Mouse (Mus musculus) lung, embryonic 16.5 days (tissue): Measurements from ENCODE around the gene Klf4. TPM values are rescaled to one million over a fixed set of nuclear protein-coding genes. Genes with fewer than 3 reads are reported as not detected.

ENCODE experiments used
- ATAC-seq: fragments of 200-750 bp; cut with Nextera tagmentation; 2 replicates; pipeline ENCODE4 v1.8.0; 2017; ENCODE audit warnings: low read depth, mild to moderate bottlenecking, moderate library complexity
- H3K27ac ChIP-seq: fragments of 300-500 bp; sonication (generic); 2 replicates; pipeline ENCODE4 v1.5.1; 2014; ENCODE audit warnings: mild to moderate bottlenecking, control low read depth, low read length
- H3K27me3 ChIP-seq: fragments of 300-500 bp; sonication (generic); 2 replicates; pipeline ENCODE4 v1.6.1; 2014; ENCODE audit warnings: low read depth, low read length, mixed read lengths; ENCODE audit not compliant: control insufficient read depth, insufficient read depth
- H3K36me3 ChIP-seq: fragments of 300-500 bp; sonication (generic); 2 replicates; pipeline ENCODE4 v1.6.1; 2014; ENCODE audit warnings: low read length; ENCODE audit not compliant: control insufficient read depth, insufficient read depth
- H3K4me1 ChIP-seq: fragments of 300-500 bp; sonication (generic); replicated peaks from 2 replicates; pipeline ENCODE4 v1.6.1; 2014; ENCODE audit warnings: low read length, mixed read lengths; ENCODE audit not compliant: control insufficient read depth, insufficient read depth
- H3K4me2 ChIP-seq: fragments of 300-500 bp; sonication (generic); 2 replicates; pipeline ENCODE4 v1.6.1; 2014; ENCODE audit warnings: low read depth, low read length, control low read depth
- H3K4me3 ChIP-seq: fragments of 300-500 bp; sonication (generic); 2 replicates; pipeline ENCODE4 v1.5.1; 2014; ENCODE audit warnings: mild to moderate bottlenecking, low read length, control low read depth
- H3K9ac ChIP-seq: fragments of 300-500 bp; sonication (generic); 2 replicates; pipeline ENCODE4 v1.6.1; 2014; ENCODE audit warnings: low read length, control low read depth
- H3K9me3 ChIP-seq: fragments of 300-500 bp; sonication (generic); 2 replicates; pipeline ENCODE4 v1.6.1; 2016; ENCODE audit warnings: low read length; ENCODE audit not compliant: control insufficient read depth
- WGBS: fragments of 180-500 bp; shearing (Covaris S2); extraction: QIAGEN DNeasy Blood & Tissue Kit; methylation state at CpG from one replicate; pipeline ENCODE4 v1.1.7; 2014; 5-methylcytosine and 5-hydroxymethylcytosine counted together
- polyA plus RNA-seq: library from polyadenylated mRNA; unstranded; fragments of >200 nt; fragmentation: Nextera tagmentation; extraction: Ambion mirVana; gene quantifications from 2 replicates; pipeline ENCODE4 v1.2.1, GENCODE M21; 2015

Gene Klf4
- polyA plus RNA-seq, 1 experiment from 2014 or later, result 9.4 TPM

DNA sequence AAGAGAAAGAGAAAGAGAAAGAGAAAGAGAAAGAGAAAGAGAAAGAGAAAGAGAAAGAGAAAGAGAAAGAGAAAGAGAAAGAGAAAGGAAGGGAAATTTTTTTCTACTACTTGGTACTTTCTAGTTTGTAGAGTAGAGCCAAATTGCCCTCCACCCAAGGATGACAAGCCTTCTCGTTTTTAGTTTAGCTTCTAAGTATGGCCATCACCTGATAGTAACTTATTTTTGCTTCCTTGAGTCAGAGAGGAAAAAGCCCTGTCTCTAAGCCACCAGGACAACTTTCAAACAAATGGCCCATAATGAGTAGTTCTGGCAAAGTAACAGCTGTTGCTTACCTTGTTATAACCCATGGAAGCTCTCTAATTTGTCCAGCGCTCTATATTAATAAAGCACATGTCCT, 20.9 kb downstream of the Klf4 start:
- H3K27me3 ChIP-seq, result peaks cover 4% of the 10 kb centered on the region; the same call in 1 of the 2 replicates
- ATAC-seq, result no peak
- 0 out of 2 replicates have a peak, but pooled peaks cover 2% of the 10 kb centered on the region for H3K4me1 ChIP-seq
- H3K9me3 ChIP-seq, result no peaks in the 10 kb centered on the region
- H3K4me3 ChIP-seq, result no peak overlapping the region
- 73% methylated on average over 2 of the region's 2 CpGs for WGBS
- no peaks in the 10 kb centered on the region for H3K36me3 ChIP-seq
- H3K4me2 ChIP-seq, result no peak overlapping the region
- no peak overlapping the region for H3K27ac ChIP-seq
- H3K9ac ChIP-seq, result no peak overlapping the region

DNA sequence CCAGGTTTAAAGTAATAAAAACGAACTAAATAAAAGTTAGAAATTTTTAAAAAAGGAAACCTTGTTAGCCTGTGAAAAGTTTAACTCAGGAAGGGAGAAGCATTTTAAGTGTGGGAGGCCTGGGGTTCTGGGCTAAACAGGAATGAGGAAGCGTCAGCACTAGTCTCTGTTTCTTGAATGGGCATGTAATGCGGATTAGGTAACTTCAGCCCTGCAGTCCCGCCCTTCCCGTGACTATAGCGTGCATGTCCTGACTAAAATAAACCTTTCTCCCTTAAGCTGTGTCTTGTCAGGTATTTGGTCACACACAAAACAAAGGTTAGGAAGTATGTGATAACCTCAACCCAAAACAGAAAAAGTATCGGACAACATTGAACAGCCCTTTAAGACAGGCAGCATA, 23.6 kb downstream of the Klf4 start:
- no peaks in the 10 kb centered on the region for H3K4me1 ChIP-seq
- H3K9ac ChIP-seq, result no peak overlapping the region
- H3K27ac ChIP-seq, result no peak overlapping the region
- ATAC-seq, result no peak
- no peaks in the 10 kb centered on the region for H3K9me3 ChIP-seq
- no peaks in the 10 kb centered on the region for H3K27me3 ChIP-seq
- no peak overlapping the region for H3K4me3 ChIP-seq
- H3K36me3 ChIP-seq, result no peaks in the 10 kb centered on the region
- no peak overlapping the region for H3K4me2 ChIP-seq
- WGBS, result 82% methylated on average over 7 of the region's 7 CpGs

DNA sequence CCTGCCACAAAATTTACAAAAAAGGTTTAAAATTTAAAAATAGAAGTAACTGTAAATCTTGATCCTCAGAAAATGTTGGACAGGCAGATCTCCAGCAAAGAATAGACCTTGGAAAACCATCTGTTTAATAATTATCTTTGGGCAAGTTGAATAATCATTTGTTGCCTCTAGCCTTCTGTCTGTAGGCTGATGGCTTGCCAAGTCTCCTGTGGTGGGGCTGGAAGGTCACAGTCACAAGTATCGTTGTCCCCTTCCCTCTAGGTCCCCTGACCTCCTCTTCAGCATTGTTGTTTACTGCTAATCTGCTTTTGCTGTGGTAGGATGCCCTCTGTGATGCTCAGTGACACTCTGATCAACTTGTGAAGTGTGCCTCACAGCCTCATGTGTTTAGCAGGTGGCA, 33.6 kb downstream of the Klf4 start:
- H3K9ac ChIP-seq, result no peak overlapping the region
- WGBS, result 35% methylated on average over 1 of the region's 1 CpGs
- no peak overlapping the region for H3K4me3 ChIP-seq
- no peaks in the 10 kb centered on the region for H3K36me3 ChIP-seq
- ATAC-seq, result no peak
- no peak overlapping the region for H3K4me2 ChIP-seq
- no peaks in the 10 kb centered on the region for H3K27me3 ChIP-seq
- H3K9me3 ChIP-seq, result no peaks in the 10 kb centered on the region
- H3K4me1 ChIP-seq, result no peaks in the 10 kb centered on the region
- H3K27ac ChIP-seq, result no peak overlapping the region

DNA sequence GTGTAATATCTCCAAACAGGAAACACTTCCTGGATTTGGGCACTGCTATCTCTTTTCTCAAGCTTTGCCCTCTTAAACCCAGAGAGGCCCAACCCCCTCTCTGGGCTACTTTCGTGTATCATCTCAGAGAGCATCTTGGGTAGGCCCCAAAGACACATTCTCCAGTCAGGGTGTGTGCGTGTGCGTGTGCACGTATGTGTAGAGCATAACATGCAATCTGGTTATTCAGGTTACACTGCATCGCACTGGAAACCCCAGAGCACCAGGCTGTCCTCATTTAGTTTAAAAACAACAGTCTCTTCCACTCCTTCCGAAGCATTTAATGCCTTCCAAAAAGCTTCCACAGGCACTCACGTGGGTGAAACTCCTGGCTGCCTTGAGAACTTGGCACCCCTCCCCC, 35.9 kb downstream of the Klf4 start:
- H3K27ac ChIP-seq, result no peak overlapping the region
- H3K36me3 ChIP-seq, result no peaks in the 10 kb centered on the region
- no peak overlapping the region for H3K4me3 ChIP-seq
- H3K27me3 ChIP-seq, result no peaks in the 10 kb centered on the region
- H3K4me2 ChIP-seq, result no peak overlapping the region
- H3K4me1 ChIP-seq, result no peaks in the 10 kb centered on the region
- H3K9me3 ChIP-seq, result no peaks in the 10 kb centered on the region
- 74% methylated on average over 7 of the region's 7 CpGs for WGBS
- no peak for ATAC-seq
- no peak overlapping the region for H3K9ac ChIP-seq

DNA sequence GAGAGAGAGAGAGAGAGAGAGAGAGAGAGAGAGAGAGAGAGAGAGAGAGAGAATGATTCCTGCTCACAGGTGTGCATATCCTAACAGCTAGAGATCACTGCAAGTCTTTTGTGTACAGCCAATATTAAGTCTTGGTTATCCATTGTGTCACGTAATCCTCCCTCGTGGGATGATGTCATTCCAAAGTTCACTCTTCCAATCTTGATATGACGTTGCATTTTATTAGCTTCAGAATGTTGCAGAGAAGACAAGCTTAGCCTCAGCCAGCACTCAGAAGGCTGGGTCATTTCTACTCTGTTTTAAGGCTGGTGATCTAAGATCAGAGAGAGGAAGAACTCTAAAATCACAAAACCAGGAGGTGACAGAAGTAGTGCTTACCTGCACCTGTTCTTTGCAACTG, 39.0 kb downstream of the Klf4 start:
- Histone ChIP-seq H3K36me3 (no peaks in the 10 kb centered on the region), H3K27me3 (no peaks in the 10 kb centered on the region), H3K27ac (no peak overlapping the region), H3K9ac (no peak overlapping the region), H3K9me3 (no peaks in the 10 kb centered on the region), H3K4me3 (no peak overlapping the region), H3K4me1 (no peaks in the 10 kb centered on the region), H3K4me2 (no peak overlapping the region)
- WGBS, result 72% methylated on average over 3 of the region's 3 CpGs
- no peak for ATAC-seq

DNA sequence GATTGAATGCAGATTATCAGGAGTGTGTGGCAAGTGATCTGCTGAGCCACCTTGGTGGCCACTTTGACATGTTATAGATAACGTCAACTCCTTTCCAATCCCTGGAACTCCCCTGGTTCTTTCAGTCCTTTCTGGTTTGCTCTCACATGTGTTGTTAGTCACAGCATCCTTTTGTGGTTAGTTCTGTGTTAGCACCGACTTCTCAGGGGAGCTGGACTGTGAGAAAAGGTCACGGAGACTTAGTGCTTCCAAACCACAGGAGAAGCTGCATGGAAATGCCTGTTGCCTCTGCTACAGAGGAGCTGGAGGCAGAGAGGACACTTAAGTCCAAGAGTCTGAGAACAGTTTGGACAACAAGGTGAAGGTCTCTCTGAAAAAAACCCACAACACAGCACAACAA, 42.9 kb downstream of the Klf4 start:
- WGBS, result 70% methylated on average over 3 of the region's 3 CpGs
- no peaks in the 10 kb centered on the region; the same call in 1 of the 2 replicates for H3K27me3 ChIP-seq
- no peaks in the 10 kb centered on the region for H3K9me3 ChIP-seq
- H3K27ac ChIP-seq, result no peak overlapping the region
- no peak overlapping the region for H3K4me2 ChIP-seq
- H3K36me3 ChIP-seq, result no peaks in the 10 kb centered on the region
- H3K9ac ChIP-seq, result no peak overlapping the region
- H3K4me1 ChIP-seq, result no peaks in the 10 kb centered on the region
- no peak overlapping the region for H3K4me3 ChIP-seq
- ATAC-seq, result no peak

DNA sequence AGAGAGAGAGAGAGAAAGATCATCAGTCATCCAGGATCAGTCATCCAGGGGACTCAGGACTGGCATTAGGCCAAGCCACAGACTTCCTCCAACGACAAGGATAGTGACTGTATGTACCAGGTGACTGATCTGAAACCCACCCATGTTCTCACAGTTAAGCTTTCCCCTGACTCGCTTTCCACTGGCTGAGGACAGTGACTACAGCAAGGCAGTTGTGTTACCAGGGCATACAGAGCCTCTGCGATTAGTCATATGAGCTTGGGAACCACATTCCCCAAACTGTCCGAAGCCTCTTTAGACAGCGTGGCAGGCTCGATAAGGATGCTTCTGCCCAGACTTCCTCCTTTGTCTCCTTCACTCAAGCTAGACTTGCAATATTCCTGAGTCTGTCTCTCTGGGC, 43.7 kb downstream of the Klf4 start:
- Histone ChIP-seq H3K4me1 (no peaks in the 10 kb centered on the region), H3K9ac (no peak overlapping the region), H3K4me2 (no peak overlapping the region), H3K9me3 (no peaks in the 10 kb centered on the region), H3K27ac (no peak overlapping the region), H3K4me3 (no peak overlapping the region), H3K36me3 (no peaks in the 10 kb centered on the region), H3K27me3 (no peaks in the 10 kb centered on the region; the same call in 1 of the 2 replicates)
- 63% methylated on average over 6 of the region's 6 CpGs for WGBS
- no peak for ATAC-seq

DNA sequence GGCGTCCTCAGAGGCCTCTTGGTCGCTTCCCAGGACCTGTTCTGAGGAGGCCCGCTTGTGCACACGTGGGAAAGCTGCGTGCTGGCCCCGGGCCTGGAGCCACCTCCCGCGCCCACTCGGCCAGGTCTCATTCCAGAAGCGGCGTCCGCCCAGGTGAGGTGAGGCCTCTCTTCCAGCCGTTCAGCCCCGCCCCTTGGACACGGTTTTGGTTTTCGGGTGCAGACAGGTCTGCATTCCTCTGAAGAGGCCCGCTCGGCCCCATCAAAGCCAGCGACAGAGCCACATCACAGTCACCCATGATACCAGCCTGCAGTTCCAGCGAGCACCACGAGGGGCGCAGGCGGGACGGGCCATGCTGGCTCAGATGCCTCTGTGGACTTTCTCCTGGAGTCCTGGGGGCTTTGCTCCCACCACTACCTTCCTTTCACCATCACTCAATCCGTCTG, 51.9 kb downstream of the Klf4 start:
- no peak overlapping the region for H3K27ac ChIP-seq
- no peaks in the 10 kb centered on the region for H3K27me3 ChIP-seq
- peak overlapping the region; percentile 65 for H3K4me2 ChIP-seq
- peak overlapping the region; percentile 57 for H3K9ac ChIP-seq
- H3K4me3 ChIP-seq, result peak overlapping the region; percentile 41
- no peaks in the 10 kb centered on the region for H3K36me3 ChIP-seq
- H3K9me3 ChIP-seq, result no peaks in the 10 kb centered on the region
- ATAC-seq, result peak; percentile 77
- 17% methylated on average over 25 of the region's 25 CpGs for WGBS
- peaks cover 9% of the 10 kb centered on the region for H3K4me1 ChIP-seq

DNA sequence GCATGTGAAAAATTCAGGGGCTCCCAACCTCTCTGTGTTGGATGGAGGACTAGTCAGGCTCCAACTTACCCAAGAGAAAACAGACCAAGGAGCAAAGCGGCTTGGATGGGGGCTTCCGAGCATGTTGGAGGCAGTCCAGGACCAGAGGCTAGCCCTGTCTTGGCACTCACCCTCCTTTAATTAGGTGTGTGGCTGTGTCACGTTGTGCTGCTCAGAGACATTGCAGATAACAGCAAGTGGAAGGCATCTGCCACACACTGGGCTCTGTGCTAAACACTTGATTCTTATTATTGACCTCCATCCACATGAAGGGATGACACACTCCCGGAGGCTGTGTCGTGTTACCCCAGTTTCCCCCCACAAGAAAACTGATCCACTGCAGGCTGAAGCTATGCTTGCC, 53.9 kb downstream of the Klf4 start:
- Histone ChIP-seq H3K27me3 (no peaks in the 10 kb centered on the region), H3K9me3 (no peaks in the 10 kb centered on the region), H3K9ac (no peak overlapping the region), H3K4me3 (no peak overlapping the region), H3K27ac (no peak overlapping the region), H3K4me2 (no peak overlapping the region), H3K36me3 (no peaks in the 10 kb centered on the region), H3K4me1 (peaks cover 9% of the 10 kb centered on the region)
- ATAC-seq, result peak; percentile 51; the same call in 1 of the 2 replicates
- WGBS, result 33% methylated on average over 5 of the region's 5 CpGs

DNA sequence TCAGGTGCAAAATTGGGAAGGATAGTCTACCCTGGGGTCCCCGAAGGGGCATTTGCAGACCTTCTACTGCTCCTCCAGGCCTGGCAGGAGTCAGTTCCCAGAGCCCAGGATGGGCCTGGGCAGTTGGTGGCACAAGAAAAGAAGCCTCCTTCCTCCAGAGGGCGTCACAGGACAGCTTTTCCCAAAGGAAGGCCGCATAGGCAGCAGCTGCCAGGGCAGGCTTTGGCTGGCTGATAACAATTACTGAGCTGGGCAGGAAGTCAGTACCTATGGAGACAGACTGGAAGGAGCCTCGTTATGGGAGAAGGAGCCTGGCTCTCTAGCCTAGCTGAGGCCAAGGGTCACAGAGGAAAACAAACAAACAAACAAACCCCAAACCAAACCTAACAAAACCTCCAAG, 54.3 kb downstream of the Klf4 start:
- H3K36me3 ChIP-seq, result no peaks in the 10 kb centered on the region
- no peak overlapping the region for H3K4me2 ChIP-seq
- no peak overlapping the region for H3K9ac ChIP-seq
- H3K27me3 ChIP-seq, result no peaks in the 10 kb centered on the region
- H3K4me1 ChIP-seq, result peaks cover 9% of the 10 kb centered on the region
- H3K4me3 ChIP-seq, result no peak overlapping the region
- no peak overlapping the region for H3K27ac ChIP-seq
- no peaks in the 10 kb centered on the region for H3K9me3 ChIP-seq
- peak; percentile 50 for ATAC-seq
- WGBS, result 31% methylated on average over 4 of the region's 4 CpGs
